In genomic region chr1:126928186-126928585, GRCm38 (mm10) we compare ENCODE assay signal across 10 mouse cellular contexts.
DNase-seq lines count a peak whose midpoint lies in the region; ATAC-seq lines count a peak whose summit lies in the region.
"Had no signal": no experiment of that assay in that cellular context is flagged by ENCODE, and none has a peak within 500 bp of the region (broad histone marks: within the 10 kb centered on the region; RNA-seq: fewer than 3 reads in every experiment).

No protein-coding gene starts in this region.

- H3K4me3 ChIP-seq in forebrain, embryonic 12.5 days (replicated peaks): no peak overlapping the region
- H3K4me3 ChIP-seq in forebrain, embryonic 16.5 days (replicated peaks; ENCODE audit: low read length): no peak overlapping the region
- no peak overlapping the region for H3K4me3 ChIP-seq in midbrain, embryonic 11.5 days (ENCODE audit: low read depth, low read length)
- no peak overlapping the region for H3K4me3 ChIP-seq in midbrain, embryonic 15.5 days
- H3K4me3 ChIP-seq in neural tube, embryonic 15.5 days (replicated peaks): no peak overlapping the region
- H3K4me3 ChIP-seq: limb, embryonic 15.5 days had no signal

- peak overlapping the region; percentile 50; the same call in 1 of the 2 replicates for H3K27ac ChIP-seq in forebrain, embryonic 12.5 days
- H3K27ac ChIP-seq in forebrain, embryonic 16.5 days (ENCODE audit: low read length): no peak overlapping the region
- no peak overlapping the region for H3K27ac ChIP-seq in midbrain, embryonic 11.5 days (ENCODE audit: low read depth, low read length)
- H3K27ac ChIP-seq in midbrain, embryonic 15.5 days: no peak overlapping the region
- 0 out of 2 replicates have a peak overlapping the region, but pooled peaks have one; percentile 38 for H3K27ac ChIP-seq in neural tube, embryonic 15.5 days (replicated peaks)
- H3K27ac ChIP-seq: kidney, postnatal 0 days; limb, embryonic 15.5 days had no signal

- peak; percentile 83 for DNase-seq in midbrain, embryonic 11.5 days (ENCODE audit: low spot score, missing footprints)
- DNase-seq in lung, adult 18-20 months: peak; percentile 73 to 79
- no peak for DNase-seq in B cell, adult 2 months
- DNase-seq in layer of hippocampus, adult 8-10 months (ENCODE audit: low spot score in 2 of 2): no peak

- ATAC-seq in forebrain, embryonic 12.5 days (ENCODE audit: low FRiP score): no peak
- no peak for ATAC-seq in forebrain, embryonic 16.5 days
- ATAC-seq in midbrain, embryonic 11.5 days (ENCODE audit: low FRiP score): no peak
- ATAC-seq in midbrain, embryonic 15.5 days (replicated peaks): no peak
- ATAC-seq in neural tube, embryonic 15.5 days (ENCODE audit: low FRiP score): no peak

- WGBS in forebrain, embryonic 12.5 days: 33% methylated on average over 7 of the region's 7 CpGs
- 19% methylated on average over 7 of the region's 7 CpGs for WGBS in forebrain, embryonic 16.5 days
- WGBS in midbrain, embryonic 11.5 days: 41% methylated on average over 7 of the region's 7 CpGs
- 28% methylated on average over 7 of the region's 7 CpGs for WGBS in midbrain, embryonic 15.5 days
- WGBS in neural tube, embryonic 15.5 days: 26% methylated on average over 7 of the region's 7 CpGs

- H3K9ac ChIP-seq in forebrain, embryonic 12.5 days: no peak overlapping the region
- no peak overlapping the region for H3K9ac ChIP-seq in forebrain, embryonic 16.5 days (replicated peaks; ENCODE audit: low read depth, low read length)
- H3K9ac ChIP-seq in midbrain, embryonic 11.5 days (ENCODE audit: low read length): no peak overlapping the region
- no peak overlapping the region for H3K9ac ChIP-seq in midbrain, embryonic 15.5 days
- no peak overlapping the region for H3K9ac ChIP-seq in neural tube, embryonic 15.5 days (replicated peaks)
- H3K9ac ChIP-seq: limb, embryonic 15.5 days had no signal

- peaks cover 6% of the 10 kb centered on the region; the same call in 1 of the 2 replicates for H3K27me3 ChIP-seq in forebrain, embryonic 12.5 days
- no peaks in the 10 kb centered on the region for H3K27me3 ChIP-seq in forebrain, embryonic 16.5 days (replicated peaks; ENCODE audit: control insufficient read depth, insufficient read depth, low read length)
- no peaks in the 10 kb centered on the region for H3K27me3 ChIP-seq in midbrain, embryonic 11.5 days (ENCODE audit: control insufficient read depth, insufficient read depth, low read length)
- no peaks in the 10 kb centered on the region for H3K27me3 ChIP-seq in midbrain, embryonic 15.5 days (replicated peaks)
- no peaks in the 10 kb centered on the region for H3K27me3 ChIP-seq in neural tube, embryonic 15.5 days (replicated peaks)
- H3K27me3 ChIP-seq: limb, embryonic 15.5 days had no signal

- H3K4me1 ChIP-seq in forebrain, embryonic 12.5 days: peaks cover 13% of the 10 kb centered on the region
- peaks cover 19% of the 10 kb centered on the region for H3K4me1 ChIP-seq in forebrain, embryonic 16.5 days (replicated peaks; ENCODE audit: control insufficient read depth, insufficient read depth, low read length)
- peaks cover 10% of the 10 kb centered on the region for H3K4me1 ChIP-seq in midbrain, embryonic 11.5 days (ENCODE audit: control insufficient read depth, insufficient read depth, low read length)
- peaks cover 17% of the 10 kb centered on the region; the same call in 1 of the 2 replicates for H3K4me1 ChIP-seq in midbrain, embryonic 15.5 days
- H3K4me1 ChIP-seq in neural tube, embryonic 15.5 days: peaks cover 30% of the 10 kb centered on the region

- H3K4me2 ChIP-seq in forebrain, embryonic 12.5 days: no peak overlapping the region
- H3K4me2 ChIP-seq in forebrain, embryonic 16.5 days (ENCODE audit: low read length): no peak overlapping the region
- H3K4me2 ChIP-seq in midbrain, embryonic 11.5 days: no peak overlapping the region
- no peak overlapping the region for H3K4me2 ChIP-seq in midbrain, embryonic 15.5 days
- H3K4me2 ChIP-seq in neural tube, embryonic 15.5 days: no peak overlapping the region
- H3K4me2 ChIP-seq: limb, embryonic 15.5 days had no signal

- H3K36me3 ChIP-seq in forebrain, embryonic 12.5 days (replicated peaks): no peaks in the 10 kb centered on the region
- H3K36me3 ChIP-seq in forebrain, embryonic 16.5 days (ENCODE audit: control insufficient read depth, insufficient read depth): no peaks in the 10 kb centered on the region
- no peaks in the 10 kb centered on the region for H3K36me3 ChIP-seq in midbrain, embryonic 11.5 days (ENCODE audit: control insufficient read depth, insufficient read depth, low read length)
- no peaks in the 10 kb centered on the region for H3K36me3 ChIP-seq in midbrain, embryonic 15.5 days (replicated peaks)
- H3K36me3 ChIP-seq in neural tube, embryonic 15.5 days: no peaks in the 10 kb centered on the region
- H3K36me3 ChIP-seq: limb, embryonic 15.5 days had no signal

- no peaks in the 10 kb centered on the region for H3K9me3 ChIP-seq in forebrain, embryonic 12.5 days
- H3K9me3 ChIP-seq in forebrain, embryonic 16.5 days (ENCODE audit: control insufficient read depth, low read length): no peaks in the 10 kb centered on the region
- H3K9me3 ChIP-seq in midbrain, embryonic 11.5 days (ENCODE audit: control insufficient read depth, low read length): no peaks in the 10 kb centered on the region
- H3K9me3 ChIP-seq in midbrain, embryonic 15.5 days: no peaks in the 10 kb centered on the region
- H3K9me3 ChIP-seq in neural tube, embryonic 15.5 days (replicated peaks): no peaks in the 10 kb centered on the region
- H3K9me3 ChIP-seq: limb, embryonic 15.5 days had no signal

Comparison
In these comparisons a context has a peak if more than half of its experiments do, and no peak if none do; other contexts are left out.
1. H3K27ac ChIP-seq: peak in forebrain, embryonic 12.5 days (single experiment) and neural tube, embryonic 15.5 days (single experiment); none in forebrain, embryonic 16.5 days (single experiment), midbrain, embryonic 11.5 days (single experiment) and midbrain, embryonic 15.5 days (single experiment).
2. DNase-seq: peak in midbrain, embryonic 11.5 days (single experiment) and lung, adult 18-20 months (2 of 2); none in B cell, adult 2 months (0 of 2) and layer of hippocampus, adult 8-10 months (0 of 2).